Mouse (Mus musculus) midbrain, embryonic 12.5 days (tissue): ENCODE results near the gene 1700018F24Rik. TPM values are rescaled to one million over a fixed set of nuclear protein-coding genes. Genes with fewer than 3 reads are reported as not detected.
"Not testable (repeated sequence)": the region's sequence is repeated elsewhere in the genome, so short reads cannot be mapped to it uniquely, and the experiment has no call there.

Experiments
- ATAC-seq: fragments of 200-750 bp; cut with Nextera tagmentation; 2 replicates; pipeline ENCODE4 v1.8.0; 2017; ENCODE audit warnings: low read depth, moderate TSS enrichment, moderate library complexity; ENCODE audit not compliant: low FRiP score
- H3K27ac ChIP-seq: fragments of 300-500 bp; sonication (generic); replicated peaks from 2 replicates; pipeline ENCODE4 v1.5.1; 2016; ENCODE audit warnings: mild to moderate bottlenecking
- H3K27me3 ChIP-seq: fragments of 300-500 bp; sonication (generic); 2 replicates; pipeline ENCODE4 v1.6.1; 2016; ENCODE audit warnings: mild to moderate bottlenecking
- H3K36me3 ChIP-seq: fragments of 300-500 bp; sonication (generic); 2 replicates; pipeline ENCODE4 v1.6.1; 2016
- H3K4me1 ChIP-seq: fragments of 300-500 bp; sonication (generic); 2 replicates; pipeline ENCODE4 v1.6.1; 2016
- H3K4me2 ChIP-seq: fragments of 300-500 bp; sonication (generic); replicated peaks from 2 replicates; pipeline ENCODE4 v1.6.1; 2016; ENCODE audit warnings: mild to moderate bottlenecking, moderate library complexity
- H3K4me3 ChIP-seq: fragments of 300-500 bp; sonication (generic); 2 replicates; pipeline ENCODE4 v1.5.1; 2016; ENCODE audit warnings: mild to moderate bottlenecking
- H3K9ac ChIP-seq: fragments of 300-500 bp; sonication (generic); replicated peaks from 2 replicates; pipeline ENCODE4 v1.6.1; 2016; ENCODE audit warnings: mild to moderate bottlenecking, moderate library complexity
- H3K9me3 ChIP-seq: fragments of 300-500 bp; sonication (generic); 2 replicates; pipeline ENCODE4 v1.6.1; 2016; ENCODE audit warnings: mild to moderate bottlenecking
- WGBS: fragments of 180-500 bp; shearing (Covaris S2); methylation state at CpG from one replicate; pipeline ENCODE4 v1.1.7; 2016; 5-methylcytosine and 5-hydroxymethylcytosine counted together
- polyA plus RNA-seq: library from polyadenylated mRNA; unstranded; fragments of >200 nt; fragmentation: Nextera tagmentation; extraction: Ambion mirVana; gene quantifications from 2 replicates; pipeline ENCODE4 v1.2.1, GENCODE M21; 2016

1700018F24Rik gene
- not detected in 2 replicates for polyA plus RNA-seq

- not testable (repeated sequence) for H3K27me3 ChIP-seq, H3K4me3 ChIP-seq, H3K4me1 ChIP-seq, H3K9me3 ChIP-seq, H3K9ac ChIP-seq, H3K4me2 ChIP-seq, H3K27ac ChIP-seq, ATAC-seq, H3K36me3 ChIP-seq
- WGBS, result 77% methylated on average over 3 of the region's 3 CpGs
Measured at GRCm38 (mm10) chr5:145042690-145043089, at the start of gene 1700018F24Rik. TSS of gene 1700018F24Rik (plus strand) at chr5:145042990.

GRCm38 (mm10) chr5:144998491-144998890 is 44.3 kb upstream of the 1700018F24Rik start:
- WGBS, result 38% methylated on average over 2 of the region's 2 CpGs
- H3K27ac ChIP-seq, result no peak overlapping the region
- H3K4me2 ChIP-seq, result no peak overlapping the region
- no peaks in the 10 kb centered on the region for H3K4me1 ChIP-seq
- H3K27me3 ChIP-seq, result no peaks in the 10 kb centered on the region
- no peak for ATAC-seq
- H3K9ac ChIP-seq, result no peak overlapping the region
- no peaks in the 10 kb centered on the region for H3K36me3 ChIP-seq
- H3K9me3 ChIP-seq, result no peaks in the 10 kb centered on the region
- H3K4me3 ChIP-seq, result no peak overlapping the region

GRCm38 (mm10) chr5:145003362-145003761 is 39.4 kb upstream of the 1700018F24Rik start:
- no peak for ATAC-seq
- 79% methylated on average over 3 of the region's 3 CpGs for WGBS
- Histone ChIP-seq H3K36me3 (no peaks in the 10 kb centered on the region), H3K27ac (no peak overlapping the region), H3K4me2 (no peak overlapping the region), H3K4me3 (no peak overlapping the region), H3K4me1 (no peaks in the 10 kb centered on the region), H3K9me3 (no peaks in the 10 kb centered on the region), H3K9ac (no peak overlapping the region), H3K27me3 (no peaks in the 10 kb centered on the region)

GRCm38 (mm10) chr5:145004495-145004894 is 38.3 kb upstream of the 1700018F24Rik start:
- WGBS, result 84% methylated on average over 9 of the region's 9 CpGs
- no peak for ATAC-seq

GRCm38 (mm10) chr5:145005596-145005995 is 37.2 kb upstream of the 1700018F24Rik start:
- no peaks in the 10 kb centered on the region for H3K36me3 ChIP-seq
- 86% methylated on average over 6 of the region's 6 CpGs for WGBS
- no peak overlapping the region for H3K4me3 ChIP-seq
- no peaks in the 10 kb centered on the region for H3K4me1 ChIP-seq
- no peak overlapping the region for H3K4me2 ChIP-seq
- no peak overlapping the region for H3K27ac ChIP-seq
- ATAC-seq, result no peak
- no peaks in the 10 kb centered on the region for H3K27me3 ChIP-seq
- no peaks in the 10 kb centered on the region for H3K9me3 ChIP-seq
- no peak overlapping the region for H3K9ac ChIP-seq

More at GRCm38 (mm10) chr5:145004495-145004894, 38.3 kb upstream of the 1700018F24Rik start:
- no peak overlapping the region for H3K27ac ChIP-seq
- no peaks in the 10 kb centered on the region for H3K27me3 ChIP-seq
- H3K36me3 ChIP-seq, result no peaks in the 10 kb centered on the region
- no peaks in the 10 kb centered on the region for H3K9me3 ChIP-seq
- no peaks in the 10 kb centered on the region for H3K4me1 ChIP-seq
- H3K9ac ChIP-seq, result no peak overlapping the region
- H3K4me3 ChIP-seq, result no peak overlapping the region
- H3K4me2 ChIP-seq, result no peak overlapping the region

- Histone ChIP-seq H3K27ac (no peak overlapping the region), H3K9ac (no peak overlapping the region), H3K27me3 (no peaks in the 10 kb centered on the region), H3K4me1 (no peaks in the 10 kb centered on the region), H3K9me3 (no peaks in the 10 kb centered on the region), H3K36me3 (no peaks in the 10 kb centered on the region), H3K4me2 (no peak overlapping the region), H3K4me3 (no peak overlapping the region)
- 89% methylated on average over 15 of the region's 15 CpGs for WGBS
- no peak for ATAC-seq
Measured at GRCm38 (mm10) chr5:145008878-145009659, 33.7 kb upstream of the 1700018F24Rik start.

GRCm38 (mm10) chr5:145014278-145014677 is 28.5 kb upstream of the 1700018F24Rik start:
- Histone ChIP-seq H3K27me3 (no peaks in the 10 kb centered on the region), H3K27ac (no peak overlapping the region), H3K36me3 (no peaks in the 10 kb centered on the region), H3K4me1 (no peaks in the 10 kb centered on the region), H3K4me2 (no peak overlapping the region), H3K9me3 (no peaks in the 10 kb centered on the region), H3K9ac (no peak overlapping the region), H3K4me3 (no peak overlapping the region)
- WGBS, result 83% methylated on average over 1 of the region's 1 CpGs
- ATAC-seq, result no peak

GRCm38 (mm10) chr5:145016761-145017160 is 26.0 kb upstream of the 1700018F24Rik start:
- H3K4me3 ChIP-seq, H3K9me3 ChIP-seq, H3K9ac ChIP-seq, H3K27ac ChIP-seq, H3K4me1 ChIP-seq, ATAC-seq, H3K4me2 ChIP-seq, H3K27me3 ChIP-seq, H3K36me3 ChIP-seq: not testable (repeated sequence)
- 54% methylated on average over 2 of the region's 2 CpGs for WGBS

GRCm38 (mm10) chr5:145020254-145020653 is 22.5 kb upstream of the 1700018F24Rik start:
- not testable (repeated sequence) for H3K9ac ChIP-seq, H3K4me3 ChIP-seq, H3K4me1 ChIP-seq, H3K4me2 ChIP-seq, H3K27me3 ChIP-seq, H3K36me3 ChIP-seq, H3K9me3 ChIP-seq, H3K27ac ChIP-seq, ATAC-seq
- WGBS, result 38% methylated on average over 1 of the region's 1 CpGs

- H3K4me3 ChIP-seq, H3K4me1 ChIP-seq, H3K9me3 ChIP-seq, ATAC-seq, H3K36me3 ChIP-seq, H3K9ac ChIP-seq, H3K27ac ChIP-seq, H3K27me3 ChIP-seq, H3K4me2 ChIP-seq: not testable (repeated sequence)
- whole genome bisulfite sequencing, result 76% methylated on average over 1 of the region's 1 CpGs
Measured at GRCm38 (mm10) chr5:145020712-145021111, 22.1 kb upstream of the 1700018F24Rik start.

GRCm38 (mm10) chr5:145030476-145030875 is 12.3 kb upstream of the 1700018F24Rik start:
- not testable (repeated sequence) for H3K27me3 ChIP-seq, H3K36me3 ChIP-seq, H3K27ac ChIP-seq, H3K9ac ChIP-seq, H3K4me2 ChIP-seq, H3K4me3 ChIP-seq, H3K4me1 ChIP-seq, ATAC-seq, H3K9me3 ChIP-seq
- WGBS, result 100% methylated on average over 1 of the region's 1 CpGs

GRCm38 (mm10) chr5:145032391-145032790 is 10.4 kb upstream of the 1700018F24Rik start, which contains the start of gene Gm4871:
TSS of gene Gm4871 (minus strand) at chr5:145032754.
- not testable (repeated sequence) for ATAC-seq, H3K36me3 ChIP-seq, H3K4me2 ChIP-seq, H3K9me3 ChIP-seq, H3K27ac ChIP-seq, H3K4me3 ChIP-seq, H3K27me3 ChIP-seq, H3K4me1 ChIP-seq, H3K9ac ChIP-seq
- 76% methylated on average over 5 of the region's 5 CpGs for WGBS

- no peaks in the 10 kb centered on the region for H3K4me1 ChIP-seq
- no peak overlapping the region for H3K9ac ChIP-seq
- no peak overlapping the region for H3K4me3 ChIP-seq
- WGBS, result 51% methylated on average over 4 of the region's 4 CpGs
- no peak for ATAC-seq
- no peak overlapping the region for H3K4me2 ChIP-seq
- H3K36me3 ChIP-seq, result no peaks in the 10 kb centered on the region
- H3K9me3 ChIP-seq, result no peaks in the 10 kb centered on the region
- H3K27me3 ChIP-seq, result no peaks in the 10 kb centered on the region
- H3K27ac ChIP-seq, result no peak overlapping the region
Measured at GRCm38 (mm10) chr5:145041628-145042027, 1.2 kb upstream of the 1700018F24Rik start.
